Mouse (Mus musculus): ENCODE measurements around the gene Pcnx.
"Not testable (repeated sequence)": the region's sequence is repeated elsewhere in the genome, so short reads cannot be mapped to it uniquely, and the experiment has no call there.

Gene Pcnx

DNA sequence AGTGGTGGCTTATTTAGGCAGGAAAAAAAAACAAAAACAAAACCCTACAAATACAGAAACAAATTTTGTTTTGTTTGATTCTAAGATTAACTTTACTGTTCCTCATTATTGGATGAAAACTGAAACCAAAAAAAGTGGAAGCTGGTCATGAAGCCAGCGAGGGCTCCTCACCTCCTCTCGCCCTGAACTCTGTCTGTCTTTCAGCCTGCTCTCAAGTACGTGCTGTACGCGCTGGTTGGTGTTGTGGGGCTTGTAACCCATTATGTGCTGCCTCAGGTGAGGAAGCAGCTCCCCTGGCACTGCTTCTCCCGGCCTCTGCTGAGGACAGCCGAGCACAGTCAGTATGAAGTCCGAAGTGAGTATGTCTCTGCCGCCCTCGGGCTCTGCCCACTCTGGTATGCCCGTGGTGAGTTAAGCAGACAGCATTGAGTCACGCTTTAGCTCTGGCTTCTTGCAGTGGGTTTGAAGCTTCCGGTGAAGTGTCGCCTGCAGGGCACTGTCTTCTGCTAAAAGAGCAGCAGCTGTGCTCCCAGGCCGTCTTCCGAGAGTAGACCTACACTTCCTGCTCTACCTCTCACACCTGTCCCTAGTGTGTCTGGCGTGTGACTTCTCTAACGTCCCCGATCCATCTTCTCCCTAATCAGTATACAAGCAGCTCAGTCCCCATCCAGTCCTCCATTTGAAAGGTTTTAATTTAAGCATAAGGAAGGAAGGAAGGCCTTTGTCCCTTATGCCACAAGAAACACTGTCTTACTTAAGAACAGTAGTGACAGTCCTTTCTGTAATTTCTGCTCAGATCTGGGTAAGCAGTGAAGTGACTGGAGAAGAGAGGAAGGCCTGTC, 111.4 kb downstream of the Pcnx start:
- no peak for DNase-seq

DNA sequence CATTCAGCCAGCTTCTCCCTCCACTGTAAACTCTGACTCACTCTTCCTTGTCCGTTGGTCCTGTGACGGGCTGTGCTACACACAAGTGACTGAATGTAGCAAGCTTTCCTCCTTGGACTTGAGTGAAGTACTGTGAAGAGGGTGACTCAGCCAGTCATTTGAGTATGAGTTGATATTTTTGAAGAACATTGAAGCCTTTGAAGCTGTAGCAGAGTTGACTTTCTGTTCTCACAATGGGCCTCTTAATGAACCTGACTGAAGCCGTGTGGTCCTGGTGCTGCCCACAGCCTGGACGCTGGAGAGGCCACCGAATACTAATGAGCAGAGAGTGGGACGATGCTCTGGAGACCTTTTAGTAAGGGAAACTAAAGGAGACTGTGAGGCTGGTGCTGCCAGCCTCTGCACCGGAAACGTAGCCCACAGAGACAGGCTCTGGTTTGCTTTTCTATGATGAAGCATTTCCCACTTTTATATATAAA, 112.1 kb downstream of the Pcnx start:
- no peak for DNase-seq

DNA sequence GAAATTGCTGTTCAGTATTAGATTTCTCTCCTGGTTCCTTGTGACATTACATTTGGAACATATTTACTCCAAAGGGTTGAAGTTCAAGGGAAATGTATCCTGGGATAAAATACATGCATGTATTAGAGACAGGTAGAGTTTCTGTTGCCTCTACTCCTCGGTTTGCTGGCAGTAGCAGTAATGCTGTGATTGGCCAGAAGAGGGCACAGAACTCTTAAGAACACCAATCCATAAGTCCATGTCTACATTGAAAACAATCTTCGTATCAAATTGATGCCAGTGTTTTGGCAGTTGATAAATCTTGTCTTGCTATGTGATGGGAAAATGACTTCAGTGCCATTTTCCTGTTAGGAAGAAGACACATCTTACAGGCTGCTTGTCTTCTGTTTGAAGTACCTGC, 115.0 kb downstream of the Pcnx start:
- DNase-seq = peak; percentile 46

DNA sequence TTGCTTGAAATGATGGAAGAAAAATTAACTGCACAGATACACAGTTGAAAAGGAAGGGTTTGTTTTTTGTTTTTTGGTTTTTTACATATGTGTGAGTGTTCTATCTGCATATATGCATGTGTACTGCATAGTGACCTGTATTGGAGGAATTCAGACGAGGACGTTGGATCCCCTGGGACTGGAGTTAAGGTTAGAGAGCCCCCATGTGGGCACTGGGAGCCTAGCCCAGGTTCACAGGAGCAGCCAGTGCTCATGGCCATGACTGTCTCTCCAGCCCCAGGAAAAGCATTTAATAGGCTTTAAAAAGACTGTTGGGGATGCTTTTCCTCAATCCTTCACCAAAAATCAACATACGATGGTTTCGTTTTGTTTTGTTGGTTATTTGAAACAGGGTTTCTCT, 117.5 kb downstream of the Pcnx start:
- DNase-seq = no peak

DNA sequence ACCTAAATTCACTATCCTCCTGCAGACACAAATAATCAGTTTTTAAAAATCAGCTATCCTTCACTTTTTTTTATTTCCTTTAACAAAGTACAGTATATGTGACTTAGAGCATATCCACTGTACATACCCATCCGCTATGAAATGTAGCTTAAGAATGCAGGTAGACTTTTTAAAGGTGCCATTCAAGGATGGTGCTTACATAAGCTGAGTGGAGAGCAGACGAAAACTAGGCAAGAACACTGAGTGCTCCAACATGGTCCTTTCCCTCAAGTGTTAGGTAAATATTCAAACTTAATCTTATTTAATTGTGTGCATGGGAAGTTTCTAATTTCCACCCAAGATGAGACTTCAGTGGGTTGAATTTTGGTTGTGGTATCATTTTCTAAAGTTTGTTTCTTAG, 119.5 kb downstream of the Pcnx start:
- DNase-seq = no peak

DNA sequence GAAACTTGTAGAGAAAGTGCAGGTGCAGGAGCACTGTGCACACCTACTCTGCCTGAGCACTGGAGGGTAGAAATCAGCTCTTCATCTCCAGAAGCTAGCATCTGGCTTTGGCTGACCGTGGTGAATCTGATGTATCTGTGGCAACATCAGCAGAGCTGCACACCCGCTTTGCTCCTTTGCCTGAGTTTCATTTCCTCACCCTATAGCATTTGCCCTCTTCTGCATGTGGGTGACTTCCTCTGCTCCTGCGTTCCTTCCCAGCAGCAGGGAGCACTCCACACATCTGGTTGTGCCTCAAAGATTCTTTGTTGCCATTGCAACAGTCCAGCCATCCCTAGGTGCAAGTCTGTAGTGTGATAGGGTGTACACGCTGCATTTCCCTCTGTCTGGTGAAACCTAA, 132.3 kb downstream of the Pcnx start:
- DNase-seq = no peak

DNA sequence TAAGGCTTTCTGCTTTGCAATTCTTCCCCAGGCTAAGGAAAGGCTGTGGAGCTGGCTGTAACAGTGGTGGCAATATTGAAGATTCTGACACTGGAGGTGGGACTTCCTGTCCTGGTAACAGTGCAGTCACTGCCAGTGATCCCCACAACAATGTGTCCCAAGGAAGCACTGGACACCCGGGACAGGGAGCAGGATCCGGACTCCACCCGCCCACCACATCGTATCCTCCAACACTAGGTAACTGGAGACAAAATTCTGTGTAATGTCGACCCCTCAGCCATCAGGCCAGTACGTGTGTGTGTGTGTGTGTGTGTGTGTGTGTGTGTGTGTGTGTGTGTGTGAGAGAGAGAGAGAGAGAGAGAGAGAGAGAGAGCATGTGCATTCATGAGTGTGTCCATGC, 133.2 kb downstream of the Pcnx start:
- no peak for DNase-seq

DNA sequence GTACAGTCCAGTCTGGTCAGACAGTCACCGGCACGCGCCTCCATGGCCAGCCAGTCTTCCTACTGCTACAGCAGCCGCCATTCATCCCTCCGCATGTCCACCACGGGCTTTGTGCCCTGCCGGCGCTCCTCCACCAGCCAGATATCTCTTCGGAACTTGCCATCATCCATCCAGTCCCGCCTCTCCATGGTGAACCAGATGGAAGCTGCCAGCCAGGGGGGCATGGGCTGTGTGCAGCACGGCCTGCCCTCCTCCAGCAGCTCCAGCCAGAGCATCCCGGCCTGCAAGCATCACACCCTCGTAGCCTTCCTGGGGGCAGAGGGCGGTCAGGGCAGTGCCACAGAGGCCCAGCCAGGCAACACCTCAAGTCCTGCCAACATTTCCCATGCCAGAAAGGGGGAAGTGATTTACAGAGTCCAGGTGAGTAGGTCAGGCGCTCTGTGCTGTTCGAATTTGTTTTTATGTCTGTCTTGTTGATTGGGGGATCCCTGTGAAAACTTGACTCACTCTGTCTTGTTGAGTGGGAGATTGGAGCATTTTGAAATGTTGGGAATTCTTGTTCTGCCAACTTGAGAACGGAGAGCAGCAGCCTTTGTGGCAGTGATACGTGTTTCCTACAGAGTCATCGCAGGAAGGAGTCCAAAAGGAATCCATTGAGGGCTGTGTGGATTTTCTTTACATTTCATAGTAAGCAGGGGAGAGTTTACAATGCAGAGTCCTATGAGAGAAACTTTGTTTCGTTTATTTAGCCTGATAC, 135.3 kb downstream of the Pcnx start:
- DNase-seq = no peak

DNA sequence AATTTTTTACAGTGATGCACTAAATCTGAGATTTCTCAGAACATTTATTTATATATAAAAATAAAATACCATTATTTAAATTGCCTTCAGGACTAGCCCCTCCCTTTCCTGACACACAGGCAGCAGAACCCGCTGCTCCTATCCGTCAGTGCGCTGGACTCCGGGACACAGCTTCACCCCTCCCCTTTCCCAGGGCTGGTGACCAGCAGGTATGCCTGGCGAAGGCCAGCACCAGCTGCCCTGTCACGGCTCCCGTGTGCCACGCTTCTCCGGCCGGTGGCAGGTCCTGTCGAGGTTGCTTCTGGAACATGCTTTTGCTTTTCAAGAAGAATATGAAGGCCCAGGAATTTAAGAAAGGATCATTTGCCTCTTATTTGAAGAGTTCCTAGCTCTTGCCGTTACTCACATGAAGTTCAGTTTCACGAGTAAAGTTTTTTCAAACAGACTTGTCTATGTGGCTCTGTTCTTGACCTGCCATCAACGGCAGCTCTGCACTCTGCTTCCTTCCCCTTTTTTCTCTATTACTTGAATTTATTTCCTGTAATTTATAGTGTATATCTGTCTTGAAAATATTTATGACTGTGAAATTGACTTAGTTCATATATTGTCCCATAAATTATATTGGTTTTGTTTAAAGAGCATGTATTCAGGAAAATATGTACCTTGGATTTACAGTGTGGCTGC, 137.0 kb downstream of the Pcnx start:
- DNase-seq = no peak

DNA sequence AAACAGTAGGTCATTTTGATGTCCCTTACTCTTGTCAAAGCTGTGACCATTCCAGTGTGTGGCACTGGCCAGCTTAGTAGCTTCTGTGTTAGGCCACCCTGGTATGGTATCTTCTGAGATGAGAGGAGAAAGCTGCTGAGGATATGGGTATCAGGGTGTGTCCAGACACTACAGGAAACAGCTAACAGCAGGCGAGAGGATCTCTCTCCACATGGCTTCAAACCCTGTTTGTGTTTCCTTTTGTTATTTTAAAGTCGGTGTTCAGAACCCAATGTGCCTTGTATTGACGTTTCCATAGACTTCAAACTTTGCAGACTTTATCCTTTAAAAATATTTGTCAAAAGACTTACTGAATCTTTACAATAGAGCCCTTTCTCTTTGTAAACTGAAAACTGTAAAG, 137.7 kb downstream of the Pcnx start:
- no peak for DNase-seq

DNA sequence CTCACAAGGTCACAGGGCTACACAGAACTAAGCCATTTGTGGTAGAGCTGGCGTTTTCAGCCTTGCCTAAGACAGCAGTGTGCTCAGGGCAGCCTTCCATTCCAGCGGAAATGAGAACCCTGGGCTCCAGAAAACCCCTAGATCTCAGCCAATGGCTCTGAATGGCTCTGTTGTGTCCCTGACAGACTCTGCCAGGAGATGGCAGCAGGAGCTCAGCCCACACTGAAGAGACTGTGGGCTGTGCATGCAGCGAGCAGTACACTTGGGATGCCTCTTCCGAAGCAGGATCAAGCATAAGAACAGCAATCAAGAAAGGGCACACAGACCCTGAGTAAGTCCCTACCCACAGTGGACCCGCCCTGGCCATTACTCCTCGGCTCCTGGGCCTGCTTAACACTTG, 142.9 kb downstream of the Pcnx start:
- not testable (repeated sequence) for DNase-seq

DNA sequence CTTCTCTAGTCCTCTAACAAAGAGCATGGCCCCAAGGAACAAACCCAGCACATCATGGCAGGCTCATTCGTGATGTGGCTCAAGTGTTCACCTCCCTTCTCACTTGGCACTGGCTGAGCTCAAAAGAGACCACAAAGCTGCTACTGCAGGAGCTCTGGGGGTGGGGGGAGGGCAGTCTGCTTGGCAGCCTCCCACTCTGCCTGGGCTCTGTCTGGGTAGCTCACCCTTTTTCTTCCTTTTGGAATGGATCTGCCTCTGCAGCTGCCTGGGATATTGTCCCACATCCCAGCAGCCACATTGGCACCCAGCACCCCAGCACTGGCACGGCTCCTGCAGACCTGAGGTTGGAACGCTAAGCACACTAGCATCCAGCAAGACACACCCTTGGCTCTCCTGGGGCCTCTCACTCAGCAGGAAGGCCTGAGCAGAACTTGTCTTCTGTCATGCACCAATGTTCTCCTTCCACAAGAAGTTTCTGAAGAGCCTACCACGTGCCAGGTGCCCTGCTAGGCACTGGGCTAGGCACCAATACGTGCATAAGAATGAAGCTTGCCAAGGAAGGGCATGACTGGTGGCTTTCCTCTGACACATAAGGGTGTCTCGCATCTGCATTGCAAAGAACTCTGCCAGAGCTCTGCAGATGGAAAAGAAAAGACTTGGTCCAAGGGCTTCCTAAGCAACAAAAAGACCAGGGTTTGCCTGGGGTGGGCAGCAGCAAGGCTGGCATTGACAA, 166.2 kb downstream of the Pcnx start:
- DNase-seq = not testable (repeated sequence)

DNA sequence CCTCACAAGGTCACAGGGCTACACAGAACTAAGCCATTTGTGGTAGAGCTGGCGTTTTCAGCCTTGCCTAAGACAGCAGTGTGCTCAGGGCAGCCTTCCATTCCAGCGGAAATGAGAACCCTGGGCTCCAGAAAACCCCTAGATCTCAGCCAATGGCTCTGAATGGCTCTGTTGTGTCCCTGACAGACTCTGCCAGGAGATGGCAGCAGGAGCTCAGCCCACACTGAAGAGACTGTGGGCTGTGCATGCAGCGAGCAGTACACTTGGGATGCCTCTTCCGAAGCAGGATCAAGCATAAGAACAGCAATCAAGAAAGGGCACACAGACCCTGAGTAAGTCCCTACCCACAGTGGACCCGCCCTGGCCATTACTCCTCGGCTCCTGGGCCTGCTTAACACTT, 173.7 kb downstream of the Pcnx start:
- DNase-seq = not testable (repeated sequence)

DNA sequence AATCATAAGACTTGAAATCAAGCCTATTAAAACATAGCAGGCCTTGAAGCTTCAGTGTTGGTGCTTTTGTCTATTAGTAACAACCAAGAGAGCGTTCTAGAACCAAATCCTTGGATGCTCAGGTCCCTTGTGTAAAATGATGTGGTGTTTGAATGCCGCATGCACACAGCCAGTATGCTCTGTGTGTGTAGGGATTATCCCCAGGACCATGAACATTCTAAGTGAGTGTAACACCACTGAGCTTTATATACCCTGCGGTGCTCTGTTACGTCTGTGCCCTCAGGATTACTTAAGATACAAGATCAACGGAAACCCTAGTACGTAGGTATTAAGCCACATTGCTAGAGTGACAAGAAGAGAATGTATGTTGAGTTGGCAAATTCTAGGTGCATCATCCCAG, 174.2 kb downstream of the Pcnx start:
- not testable (repeated sequence) for DNase-seq

DNA sequence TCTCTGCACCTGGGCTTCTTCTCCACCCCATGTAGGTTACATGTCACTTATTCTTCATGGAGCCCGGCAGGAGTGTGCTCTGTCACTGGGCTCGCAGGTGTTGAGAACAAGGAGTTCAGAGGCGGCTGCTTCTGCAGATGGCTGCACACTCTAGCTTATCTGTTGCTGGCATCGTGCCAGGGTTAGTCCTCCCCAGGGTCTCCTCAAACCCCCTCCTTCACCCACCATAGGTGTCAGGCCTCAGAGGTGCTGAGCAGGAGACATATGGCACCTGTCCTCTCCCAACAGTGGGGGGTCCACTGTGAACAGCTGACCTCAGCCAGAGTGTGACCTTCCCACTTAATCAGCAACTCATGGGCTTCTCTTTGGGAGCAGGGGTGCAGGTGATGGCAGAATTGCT, 184.3 kb downstream of the Pcnx start:
- not testable (repeated sequence) for DNase-seq

Data from retina, postnatal 1 day (tissue).